Mouse (Mus musculus) spleen, adult 2 months (tissue): ENCODE measurements around the gene Neurl1a.

ENCODE experiments used
- CTCF ChIP-seq: fragments of 200-500 bp; IDR thresholded peaks from 2 replicates; pipeline ENCODE4 v1.5.1; 2011; ENCODE audit warnings: mild to moderate bottlenecking, inconsistent platforms; ENCODE audit not compliant: insufficient read depth, insufficient read length, insufficient replicate concordance; ENCODE audit errors: extremely low read depth
- POLR2A ChIP-seq: fragments of 200-500 bp; IDR thresholded peaks from 2 replicates; pipeline ENCODE4 v1.6.1; 2011; ENCODE audit warnings: low read depth, low read length, inconsistent platforms

GRCm38 (mm10) chr19:47255036-47255435 is 76.4 kb downstream of the Neurl1a start:
- TF ChIP-seq CTCF (no peak), POLR2A (no peak)
